Mouse (Mus musculus): Measurements from ENCODE around the gene Map6. TPM values are rescaled to one million over a fixed set of nuclear protein-coding genes. Genes with fewer than 3 reads are reported as not detected.

Map6 gene
- polyA plus RNA-seq, 1 experiment from 2014 or later: 0.07 TPM

DNA sequence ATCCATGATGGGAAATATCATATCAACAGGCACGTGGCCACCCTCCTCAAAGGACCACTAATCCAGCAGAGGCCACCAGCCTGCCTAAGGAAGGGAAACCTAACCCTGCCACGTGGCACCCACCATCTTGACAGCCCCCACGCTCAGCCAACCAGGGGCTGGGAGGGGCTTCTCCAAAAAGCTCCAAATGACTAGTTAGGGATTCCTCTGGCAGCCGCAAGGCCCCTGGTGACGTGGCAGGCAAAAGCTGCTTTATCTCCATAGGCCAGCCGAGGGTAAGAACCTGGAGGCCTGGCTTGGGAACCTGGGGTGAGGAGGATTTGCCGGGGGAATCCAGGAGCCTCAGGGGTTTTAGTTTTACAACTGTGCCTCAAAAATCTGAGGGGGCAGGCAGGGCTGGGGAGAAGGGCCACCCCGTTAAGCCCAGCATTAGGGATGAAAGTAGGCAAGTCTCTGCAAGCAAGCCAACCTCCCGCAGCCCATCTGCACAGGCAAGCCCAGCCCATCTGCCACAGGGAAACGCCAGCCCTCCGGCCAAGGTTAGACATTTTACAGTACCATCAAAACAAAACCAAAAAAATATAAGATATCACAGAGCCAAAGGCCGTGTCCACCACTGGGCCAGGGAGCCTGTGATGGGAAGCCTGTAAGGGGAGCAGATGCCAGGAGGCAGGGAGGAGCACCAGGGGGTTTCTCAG lies 84.0 kb downstream of the Map6 start:
- Histone ChIP-seq H3K4me2 (ENCODE audit: low read depth, low read length) (peak overlapping the region; percentile 49; the same call in 1 of the 2 replicates), H3K27ac (ENCODE audit: low read length) (no peak overlapping the region), H3K9me3 (replicated peaks; ENCODE audit: control insufficient read depth, low read length) (no peaks in the 10 kb centered on the region), H3K27me3 (ENCODE audit: control insufficient read depth, insufficient read depth, low read depth, low read length) (peaks cover 8% of the 10 kb centered on the region), H3K9ac (ENCODE audit: low read depth, low read length) (peak overlapping the region; percentile 46; the same call in 1 of the 2 replicates), H3K36me3 (ENCODE audit: control insufficient read depth, insufficient read depth) (no peaks in the 10 kb centered on the region; the same call in 1 of the 2 replicates), H3K4me3 (ENCODE audit: low read depth, low read length) (peak overlapping the region; percentile 52), H3K4me1 (ENCODE audit: control insufficient read depth, low read depth, low read length) (no peaks in the 10 kb centered on the region)
- no peak for ATAC-seq (ENCODE audit: low read depth)
- whole genome bisulfite sequencing (ENCODE audit: insufficient replicate concordance): 48% methylated on average over 12 of the region's 12 CpGs

- H3K4me1 ChIP-seq (ENCODE audit: control insufficient read depth, low read depth, low read length): peaks cover under 1% of the 10 kb centered on the region; the same call in 1 of the 2 replicates
- no peak for ATAC-seq (ENCODE audit: low read depth)
- peaks cover 8% of the 10 kb centered on the region for H3K27me3 ChIP-seq (ENCODE audit: control insufficient read depth, insufficient read depth, low read depth, low read length)
- peak overlapping the region; percentile 52 for H3K4me3 ChIP-seq (ENCODE audit: low read depth, low read length)
- H3K4me2 ChIP-seq (ENCODE audit: low read depth, low read length): peak overlapping the region; percentile 49
- WGBS (ENCODE audit: insufficient replicate concordance): 20% methylated on average over 18 of the region's 18 CpGs
- H3K9me3 ChIP-seq (replicated peaks; ENCODE audit: control insufficient read depth, low read length): no peaks in the 10 kb centered on the region
- peak overlapping the region; percentile 46 for H3K9ac ChIP-seq (ENCODE audit: low read depth, low read length)
- H3K27ac ChIP-seq (ENCODE audit: low read length): no peak overlapping the region
- H3K36me3 ChIP-seq (ENCODE audit: control insufficient read depth, insufficient read depth): no peaks in the 10 kb centered on the region; the same call in 1 of the 2 replicates
These were observed 84.7 kb downstream of the Map6 start for GRCm38 (mm10) chr7:99351802-99352517.

GRCm38 (mm10) chr7:99352526-99353400 lies 85.5 kb downstream of the Map6 start, which contains the start of gene Serpinh1:
Serpinh1 (minus strand) TSS chr7:99353239.
- H3K27ac ChIP-seq (ENCODE audit: low read length): peak within 1 kb of the TSS; percentile 43; the same call in 1 of the 2 replicates
- H3K36me3 ChIP-seq (ENCODE audit: control insufficient read depth, insufficient read depth): no peaks in the 10 kb centered on the region; the same call in 1 of the 2 replicates
- H3K9me3 ChIP-seq (replicated peaks; ENCODE audit: control insufficient read depth, low read length): no peaks in the 10 kb centered on the region
- peaks cover 8% of the 10 kb centered on the region for H3K27me3 ChIP-seq (ENCODE audit: control insufficient read depth, insufficient read depth, low read depth, low read length)
- peak; percentile 49 for ATAC-seq (ENCODE audit: low read depth)
- peak within 1 kb of the TSS; percentile 46 for H3K9ac ChIP-seq (ENCODE audit: low read depth, low read length)
- H3K4me3 ChIP-seq (ENCODE audit: low read depth, low read length): peak within 1 kb of the TSS; percentile 52
- peaks cover 6% of the 10 kb centered on the region for H3K4me1 ChIP-seq (ENCODE audit: control insufficient read depth, low read depth, low read length)
- 4% methylated on average over 35 of the region's 35 CpGs for WGBS (ENCODE audit: insufficient replicate concordance)
- peak within 1 kb of the TSS; percentile 49 for H3K4me2 ChIP-seq (ENCODE audit: low read depth, low read length)

- Histone ChIP-seq H3K4me3 (ENCODE audit: low read depth, low read length) (no peak overlapping the region), H3K4me1 (ENCODE audit: control insufficient read depth, low read depth, low read length) (peaks cover 6% of the 10 kb centered on the region)
These were observed 88.5 kb downstream of the Map6 start for GRCm38 (mm10) chr7:99355731-99356131.

GRCm38 (mm10) chr7:99356244-99356930 lies 89.1 kb downstream of the Map6 start:
- no peak overlapping the region for H3K4me2 ChIP-seq (ENCODE audit: low read depth, low read length)
- no peak overlapping the region for H3K4me3 ChIP-seq (ENCODE audit: low read depth, low read length)
- no peaks in the 10 kb centered on the region for H3K9me3 ChIP-seq (replicated peaks; ENCODE audit: control insufficient read depth, low read length)
- H3K27ac ChIP-seq (ENCODE audit: low read length): 0 out of 2 replicates have a peak overlapping the region, but pooled peaks have one; percentile 19
- H3K36me3 ChIP-seq (ENCODE audit: control insufficient read depth, insufficient read depth): no peaks in the 10 kb centered on the region
- H3K27me3 ChIP-seq (ENCODE audit: control insufficient read depth, insufficient read depth, low read depth, low read length): peaks cover 8% of the 10 kb centered on the region
- WGBS (ENCODE audit: insufficient replicate concordance): 45% methylated on average over 9 of the region's 9 CpGs
- peaks cover 6% of the 10 kb centered on the region for H3K4me1 ChIP-seq (ENCODE audit: control insufficient read depth, low read depth, low read length)
- no peak overlapping the region; the same call in 1 of the 2 replicates for H3K9ac ChIP-seq (ENCODE audit: low read depth, low read length)
- ATAC-seq (ENCODE audit: low read depth): no peak; the same call in 1 of the 2 replicates

More at GRCm38 (mm10) chr7:99355731-99356131, 88.5 kb downstream of the Map6 start:
- no peak overlapping the region for H3K4me2 ChIP-seq (ENCODE audit: low read depth, low read length)
- 24% methylated on average over 7 of the region's 7 CpGs for WGBS (ENCODE audit: insufficient replicate concordance)
- H3K9me3 ChIP-seq (replicated peaks; ENCODE audit: control insufficient read depth, low read length): no peaks in the 10 kb centered on the region
- H3K27me3 ChIP-seq (ENCODE audit: control insufficient read depth, insufficient read depth, low read depth, low read length): peaks cover 8% of the 10 kb centered on the region
- H3K36me3 ChIP-seq (ENCODE audit: control insufficient read depth, insufficient read depth): no peaks in the 10 kb centered on the region
- ATAC-seq (ENCODE audit: low read depth): no peak
- H3K27ac ChIP-seq (ENCODE audit: low read length): no peak overlapping the region
- no peak overlapping the region; the same call in 1 of the 2 replicates for H3K9ac ChIP-seq (ENCODE audit: low read depth, low read length)

- Histone ChIP-seq H3K9ac (ENCODE audit: low read depth, low read length) (no peak overlapping the region), H3K36me3 (ENCODE audit: control insufficient read depth, insufficient read depth) (no peaks in the 10 kb centered on the region), H3K27ac (ENCODE audit: low read length) (no peak overlapping the region), H3K27me3 (ENCODE audit: control insufficient read depth, insufficient read depth, low read depth, low read length) (peaks cover 8% of the 10 kb centered on the region), H3K4me2 (ENCODE audit: low read depth, low read length) (no peak overlapping the region), H3K9me3 (replicated peaks; ENCODE audit: control insufficient read depth, low read length) (no peaks in the 10 kb centered on the region), H3K4me3 (ENCODE audit: low read depth, low read length) (no peak overlapping the region), H3K4me1 (ENCODE audit: control insufficient read depth, low read depth, low read length) (peaks cover 6% of the 10 kb centered on the region)
- ATAC-seq (ENCODE audit: low read depth): no peak
- WGBS (ENCODE audit: insufficient replicate concordance): 43% methylated on average over 7 of the region's 7 CpGs
These were observed 90.0 kb downstream of the Map6 start for GRCm38 (mm10) chr7:99357201-99357600.

DNA sequence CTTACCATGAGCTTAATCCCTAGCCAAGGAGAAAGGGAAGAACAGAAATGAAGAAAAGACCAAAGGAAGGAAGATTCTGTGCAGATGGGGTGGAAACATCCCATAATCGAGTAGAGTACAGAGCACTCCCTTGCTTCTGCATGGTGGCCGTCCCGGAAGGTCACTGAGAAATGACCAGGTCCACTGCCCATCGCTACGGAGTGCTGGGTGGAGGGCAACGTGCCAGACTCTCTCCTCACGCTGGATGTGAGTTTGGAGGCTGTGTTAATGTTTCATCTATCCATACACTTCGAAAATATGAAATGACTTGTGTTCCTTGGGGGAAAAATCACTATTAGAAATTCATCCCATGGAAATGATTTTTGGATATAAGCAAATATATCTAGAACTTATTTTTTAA lies 91.1 kb downstream of the Map6 start:
- no peak for ATAC-seq (ENCODE audit: low read depth)
- H3K4me1 ChIP-seq (ENCODE audit: control insufficient read depth, low read depth, low read length): peaks cover 6% of the 10 kb centered on the region
- H3K9ac ChIP-seq (ENCODE audit: low read depth, low read length): no peak overlapping the region
- no peaks in the 10 kb centered on the region for H3K36me3 ChIP-seq (ENCODE audit: control insufficient read depth, insufficient read depth)
- peaks cover 6% of the 10 kb centered on the region for H3K27me3 ChIP-seq (ENCODE audit: control insufficient read depth, insufficient read depth, low read depth, low read length)
- H3K4me3 ChIP-seq (ENCODE audit: low read depth, low read length): no peak overlapping the region
- WGBS (ENCODE audit: insufficient replicate concordance): 66% methylated on average over 8 of the region's 8 CpGs
- H3K27ac ChIP-seq (ENCODE audit: low read length): no peak overlapping the region
- H3K9me3 ChIP-seq (replicated peaks; ENCODE audit: control insufficient read depth, low read length): no peaks in the 10 kb centered on the region
- H3K4me2 ChIP-seq (ENCODE audit: low read depth, low read length): no peak overlapping the region
